Mouse (Mus musculus): ENCODE data around the gene Gtf2ird2. TPM values are rescaled to one million over a fixed set of nuclear protein-coding genes. Genes with fewer than 3 reads are reported as not detected.

Gene Gtf2ird2
- polyA plus RNA-seq, 1 experiment: 5.5 TPM

DNA sequence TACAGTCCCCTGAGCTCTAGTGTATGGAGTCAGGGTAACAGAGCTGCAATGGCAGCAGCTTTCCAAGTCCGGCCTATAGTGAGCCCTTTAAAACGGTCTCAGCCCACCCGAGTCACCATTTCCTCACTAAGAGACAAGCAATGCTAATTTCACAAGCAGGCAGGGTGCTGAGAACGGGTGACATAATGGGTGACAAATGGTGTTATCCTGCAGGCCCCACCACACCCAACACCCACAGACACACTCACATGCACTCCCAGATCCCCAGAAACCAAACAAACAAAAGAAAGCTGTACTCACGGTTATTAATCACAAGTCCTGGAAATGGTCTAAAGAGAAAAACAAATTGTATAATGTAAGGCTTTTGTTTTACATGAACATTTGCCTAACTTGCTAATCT, 58.0 kb downstream of the Gtf2ird2 start:
- no peak for TF ChIP-seq CTCF (IDR thresholded peaks at IDR 0.05; ENCODE audit: control insufficient read depth, insufficient read depth, low read length)
- WGBS: 78% methylated on average over 5 of the region's 5 CpGs
- H3K4me3 ChIP-seq (replicated peaks; ENCODE audit: control insufficient read depth, low read depth, low read length): no peak overlapping the region
- H3K27ac ChIP-seq (ENCODE audit: control insufficient read depth, insufficient read depth, low read depth, low read length, poor library complexity): no peak overlapping the region
- no peaks in the 10 kb centered on the region for H3K4me1 ChIP-seq (ENCODE audit: control insufficient read depth, insufficient read depth, low read length)

GRCm38 (mm10) chr5:134243661-134244436, 60.0 kb downstream of the Gtf2ird2 start:
- WGBS: 78% methylated on average over 26 of the region's 26 CpGs
- Histone ChIP-seq H3K4me3 (replicated peaks; ENCODE audit: control insufficient read depth, low read depth, low read length) (no peak overlapping the region), H3K4me1 (ENCODE audit: control insufficient read depth, insufficient read depth, low read length) (no peaks in the 10 kb centered on the region), H3K27ac (ENCODE audit: control insufficient read depth, insufficient read depth, low read depth, low read length, poor library complexity) (no peak overlapping the region; the same call in 1 of the 2 replicates)
- TF ChIP-seq CTCF (IDR thresholded peaks at IDR 0.05; ENCODE audit: control insufficient read depth, insufficient read depth, low read length) (no peak), POLR2A (IDR thresholded peaks at IDR 0.05; ENCODE audit: borderline replicate concordance, control insufficient read depth, low read depth, low read length) (no peak)

DNA sequence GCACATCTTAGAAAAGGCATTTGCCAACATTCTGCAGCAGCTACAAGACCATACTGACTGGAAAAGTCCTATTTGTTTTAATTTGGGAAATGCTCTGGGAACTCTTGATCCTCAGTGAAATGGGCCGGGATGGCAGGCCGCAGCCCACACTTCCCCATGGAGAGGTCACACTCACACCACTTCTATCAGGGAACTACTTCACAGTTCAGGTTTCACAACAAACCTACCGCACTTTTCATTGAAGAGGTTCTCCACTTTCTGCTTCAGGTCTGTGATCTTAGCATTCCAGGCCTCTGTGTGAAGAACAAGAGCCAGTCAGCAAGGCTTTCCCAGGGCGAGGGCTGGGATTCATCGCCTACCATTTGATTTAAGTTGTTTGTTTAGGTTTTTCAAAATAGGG, 61.1 kb downstream of the Gtf2ird2 start:
- TF ChIP-seq CTCF (IDR thresholded peaks at IDR 0.05; ENCODE audit: control insufficient read depth, insufficient read depth, low read length) (no peak), POLR2A (IDR thresholded peaks at IDR 0.05; ENCODE audit: borderline replicate concordance, control insufficient read depth, low read depth, low read length) (no peak)
- no peak overlapping the region for H3K27ac ChIP-seq (ENCODE audit: control insufficient read depth, insufficient read depth, low read depth, low read length, poor library complexity)
- H3K4me3 ChIP-seq (replicated peaks; ENCODE audit: control insufficient read depth, low read depth, low read length): no peak overlapping the region
- 83% methylated on average over 5 of the region's 5 CpGs for WGBS
- H3K4me1 ChIP-seq (ENCODE audit: control insufficient read depth, insufficient read depth, low read length): no peaks in the 10 kb centered on the region

DNA sequence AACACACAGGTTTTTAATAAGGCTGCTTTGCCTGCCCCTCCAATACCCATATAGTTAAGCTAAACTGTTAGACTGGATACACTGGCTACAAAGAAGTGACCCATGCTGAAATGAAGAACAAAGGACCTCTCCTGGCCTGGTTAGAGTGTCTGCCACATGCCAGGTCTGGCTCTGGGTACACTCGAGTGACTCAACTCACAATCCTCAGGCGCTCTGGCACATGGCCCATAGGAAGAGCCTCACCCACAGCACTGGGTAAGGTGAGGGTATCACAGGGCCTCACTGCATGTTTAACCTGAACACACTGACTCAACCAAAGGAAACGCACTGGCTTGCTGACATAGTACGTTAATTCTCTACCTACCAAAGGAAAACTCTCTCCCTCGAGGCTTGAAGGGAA, 62.3 kb downstream of the Gtf2ird2 start:
- no peak overlapping the region for H3K27ac ChIP-seq (ENCODE audit: control insufficient read depth, insufficient read depth, low read depth, low read length, poor library complexity)
- TF ChIP-seq CTCF (IDR thresholded peaks at IDR 0.05; ENCODE audit: control insufficient read depth, insufficient read depth, low read length): no peak
- no peak for TF ChIP-seq POLR2A (IDR thresholded peaks at IDR 0.05; ENCODE audit: borderline replicate concordance, control insufficient read depth, low read depth, low read length)
- H3K4me3 ChIP-seq (replicated peaks; ENCODE audit: control insufficient read depth, low read depth, low read length): no peak overlapping the region
- WGBS: 81% methylated on average over 5 of the region's 5 CpGs
- no peaks in the 10 kb centered on the region for H3K4me1 ChIP-seq (ENCODE audit: control insufficient read depth, insufficient read depth, low read length)

GRCm38 (mm10) chr5:134248608-134249244, 64.9 kb downstream of the Gtf2ird2 start:
- 87% methylated on average over 14 of the region's 14 CpGs for WGBS
- no peaks in the 10 kb centered on the region; the same call in 1 of the 2 replicates for H3K4me1 ChIP-seq (ENCODE audit: control insufficient read depth, insufficient read depth, low read length)
- TF ChIP-seq CTCF (IDR thresholded peaks at IDR 0.05; ENCODE audit: control insufficient read depth, insufficient read depth, low read length): no peak
- TF ChIP-seq POLR2A (IDR thresholded peaks at IDR 0.05; ENCODE audit: borderline replicate concordance, control insufficient read depth, low read depth, low read length): no peak

DNA sequence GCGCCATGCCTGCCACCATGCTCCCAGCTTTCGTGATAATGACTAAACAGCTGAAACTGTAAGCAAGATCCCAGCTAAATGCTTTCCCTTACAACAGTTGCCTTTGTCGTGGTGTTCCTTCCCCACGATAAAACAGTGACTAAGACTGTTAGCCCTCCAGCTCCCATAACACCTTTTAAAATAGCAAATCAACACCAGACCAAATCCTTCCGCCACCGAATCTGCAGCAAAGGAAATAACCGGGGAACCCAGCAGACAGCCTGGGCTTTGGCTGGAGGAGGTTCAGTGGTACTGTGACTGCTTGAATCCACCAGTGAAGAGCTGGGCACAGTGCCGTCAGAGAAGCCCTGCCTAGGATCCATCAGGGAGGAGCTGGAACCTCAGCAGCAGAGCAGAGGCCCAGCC, 65.4 kb downstream of the Gtf2ird2 start:
- TF ChIP-seq POLR2A (IDR thresholded peaks at IDR 0.05; ENCODE audit: borderline replicate concordance, control insufficient read depth, low read depth, low read length): no peak
- no peak for TF ChIP-seq CTCF (IDR thresholded peaks at IDR 0.05; ENCODE audit: control insufficient read depth, insufficient read depth, low read length)
- 89% methylated on average over 8 of the region's 8 CpGs for WGBS
- Histone ChIP-seq H3K27ac (ENCODE audit: control insufficient read depth, insufficient read depth, low read depth, low read length, poor library complexity) (no peak overlapping the region), H3K4me3 (replicated peaks; ENCODE audit: control insufficient read depth, low read depth, low read length) (no peak overlapping the region), H3K4me1 (ENCODE audit: control insufficient read depth, insufficient read depth, low read length) (no peaks in the 10 kb centered on the region; the same call in 1 of the 2 replicates)

More at GRCm38 (mm10) chr5:134248608-134249244, 64.9 kb downstream of the Gtf2ird2 start:
- no peak overlapping the region for H3K27ac ChIP-seq (ENCODE audit: control insufficient read depth, insufficient read depth, low read depth, low read length, poor library complexity)
- no peak overlapping the region for H3K4me3 ChIP-seq (replicated peaks; ENCODE audit: control insufficient read depth, low read depth, low read length)

DNA sequence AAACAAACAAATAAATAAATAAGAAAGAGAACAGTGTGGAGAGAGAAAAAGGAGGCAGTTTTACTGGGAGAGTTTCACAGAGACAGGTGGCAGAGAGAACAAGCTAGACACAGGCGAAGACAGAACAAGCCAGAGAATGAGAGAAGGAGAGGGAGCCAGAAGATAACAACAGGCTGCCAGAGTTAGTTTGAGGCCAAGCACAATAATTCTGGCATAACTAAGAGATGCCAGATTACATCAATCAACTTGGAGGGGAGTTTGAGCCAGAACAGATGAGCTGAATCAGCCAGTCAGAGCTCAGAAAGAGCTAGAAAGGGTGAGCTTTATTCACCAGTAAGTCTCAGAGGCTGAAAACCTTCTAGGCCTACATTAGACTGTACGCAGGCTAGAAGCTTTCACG, 66.8 kb downstream of the Gtf2ird2 start:
- no peak for TF ChIP-seq POLR2A (IDR thresholded peaks at IDR 0.05; ENCODE audit: borderline replicate concordance, control insufficient read depth, low read depth, low read length)
- no peak for TF ChIP-seq CTCF (IDR thresholded peaks at IDR 0.05; ENCODE audit: control insufficient read depth, insufficient read depth, low read length)
- 94% methylated on average over 3 of the region's 3 CpGs for WGBS
- H3K4me1 ChIP-seq (ENCODE audit: control insufficient read depth, insufficient read depth, low read length): no peaks in the 10 kb centered on the region; the same call in 1 of the 2 replicates
- no peak overlapping the region for H3K27ac ChIP-seq (ENCODE audit: control insufficient read depth, insufficient read depth, low read depth, low read length, poor library complexity)
- no peak overlapping the region for H3K4me3 ChIP-seq (replicated peaks; ENCODE audit: control insufficient read depth, low read depth, low read length)

GRCm38 (mm10) chr5:134251083-134251482, 67.3 kb downstream of the Gtf2ird2 start:
- TF ChIP-seq CTCF (IDR thresholded peaks at IDR 0.05; ENCODE audit: control insufficient read depth, insufficient read depth, low read length) (no peak), POLR2A (IDR thresholded peaks at IDR 0.05; ENCODE audit: borderline replicate concordance, control insufficient read depth, low read depth, low read length) (no peak)
- H3K27ac ChIP-seq (ENCODE audit: control insufficient read depth, insufficient read depth, low read depth, low read length, poor library complexity): no peak overlapping the region
- no peak overlapping the region for H3K4me3 ChIP-seq (replicated peaks; ENCODE audit: control insufficient read depth, low read depth, low read length)
- WGBS: 90% methylated on average over 4 of the region's 4 CpGs
- no peaks in the 10 kb centered on the region; the same call in 1 of the 2 replicates for H3K4me1 ChIP-seq (ENCODE audit: control insufficient read depth, insufficient read depth, low read length)

All from bone marrow, adult 2 months (tissue).